Mouse (Mus musculus): ENCODE measurements at regions not wholly inside any gene's neighbourhood (a gene's known extent, or its start where the extent isn't known, plus 50 kb on each side); places are given as distances from the start of the nearest gene placed in this dataset.
"Not testable (repeated sequence)": the region's sequence is repeated elsewhere in the genome, so short reads cannot be mapped to it uniquely, and the experiment has no call there.

- Histone ChIP-seq H3K27ac (ENCODE audit: low read length) (no peak overlapping the region), H3K4me1 (ENCODE audit: control insufficient read depth, low read depth, low read length) (no peaks in the 10 kb centered on the region), H3K9me3 (replicated peaks; ENCODE audit: control insufficient read depth, low read length) (no peaks in the 10 kb centered on the region), H3K4me2 (ENCODE audit: low read depth, low read length) (no peak overlapping the region), H3K9ac (ENCODE audit: low read depth, low read length) (no peak overlapping the region), H3K36me3 (ENCODE audit: control insufficient read depth, insufficient read depth) (no peaks in the 10 kb centered on the region), H3K27me3 (ENCODE audit: control insufficient read depth, insufficient read depth, low read depth, low read length) (no peaks in the 10 kb centered on the region), H3K4me3 (ENCODE audit: low read depth, low read length) (no peak overlapping the region)
- WGBS (ENCODE audit: insufficient replicate concordance), result 68% methylated on average over 1 of the region's 1 CpGs
- ATAC-seq (ENCODE audit: low read depth), result no peak
Observed at GRCm38 (mm10) chr14:53454001-53454400, 799.9 kb downstream of the Dad1 start.

GRCm38 (mm10) chr14:53439643-53440042, 814.3 kb downstream of the Dad1 start:
- not testable (repeated sequence) for H3K4me2 ChIP-seq (ENCODE audit: low read depth, low read length); H3K27me3 ChIP-seq (ENCODE audit: control insufficient read depth, insufficient read depth, low read depth, low read length); H3K9ac ChIP-seq (ENCODE audit: low read depth, low read length); H3K36me3 ChIP-seq (ENCODE audit: control insufficient read depth, insufficient read depth); H3K4me1 ChIP-seq (ENCODE audit: control insufficient read depth, low read depth, low read length); H3K9me3 ChIP-seq (replicated peaks; ENCODE audit: control insufficient read depth, low read length); ATAC-seq (ENCODE audit: low read depth); H3K4me3 ChIP-seq (ENCODE audit: low read depth, low read length); H3K27ac ChIP-seq (ENCODE audit: low read length)

- not testable (repeated sequence) for H3K4me2 ChIP-seq (ENCODE audit: low read depth, low read length); H3K27ac ChIP-seq (ENCODE audit: low read length); H3K9ac ChIP-seq (ENCODE audit: low read depth, low read length); ATAC-seq (ENCODE audit: low read depth); H3K36me3 ChIP-seq (ENCODE audit: control insufficient read depth, insufficient read depth); H3K27me3 ChIP-seq (ENCODE audit: control insufficient read depth, insufficient read depth, low read depth, low read length); H3K9me3 ChIP-seq (replicated peaks; ENCODE audit: control insufficient read depth, low read length); H3K4me1 ChIP-seq (ENCODE audit: control insufficient read depth, low read depth, low read length); H3K4me3 ChIP-seq (ENCODE audit: low read depth, low read length)
- WGBS (ENCODE audit: insufficient replicate concordance), result 13% methylated on average over 2 of the region's 3 CpGs
Observed at GRCm38 (mm10) chr14:53430130-53430529, 823.8 kb downstream of the Dad1 start.

GRCm38 (mm10) chr14:53428447-53428846, 825.5 kb downstream of the Dad1 start:
- H3K9me3 ChIP-seq (replicated peaks; ENCODE audit: control insufficient read depth, low read length); H3K36me3 ChIP-seq (ENCODE audit: control insufficient read depth, insufficient read depth); H3K27me3 ChIP-seq (ENCODE audit: control insufficient read depth, insufficient read depth, low read depth, low read length); H3K9ac ChIP-seq (ENCODE audit: low read depth, low read length); ATAC-seq (ENCODE audit: low read depth); H3K4me2 ChIP-seq (ENCODE audit: low read depth, low read length); H3K27ac ChIP-seq (ENCODE audit: low read length); H3K4me1 ChIP-seq (ENCODE audit: control insufficient read depth, low read depth, low read length); H3K4me3 ChIP-seq (ENCODE audit: low read depth, low read length): not testable (repeated sequence)
- WGBS (ENCODE audit: insufficient replicate concordance), result 83% methylated on average over 1 of the region's 1 CpGs

- not testable (repeated sequence) for H3K4me2 ChIP-seq (ENCODE audit: low read depth, low read length); H3K27ac ChIP-seq (ENCODE audit: low read length); H3K4me1 ChIP-seq (ENCODE audit: control insufficient read depth, low read depth, low read length); H3K27me3 ChIP-seq (ENCODE audit: control insufficient read depth, insufficient read depth, low read depth, low read length); ATAC-seq (ENCODE audit: low read depth); H3K9ac ChIP-seq (ENCODE audit: low read depth, low read length); H3K4me3 ChIP-seq (ENCODE audit: low read depth, low read length); H3K9me3 ChIP-seq (replicated peaks; ENCODE audit: control insufficient read depth, low read length); H3K36me3 ChIP-seq (ENCODE audit: control insufficient read depth, insufficient read depth)
- 71% methylated on average over 10 of the region's 10 CpGs for WGBS (ENCODE audit: insufficient replicate concordance)
Observed at GRCm38 (mm10) chr14:53427636-53428035, 826.3 kb downstream of the Dad1 start.

- not testable (repeated sequence) for H3K4me2 ChIP-seq (ENCODE audit: low read depth, low read length); ATAC-seq (ENCODE audit: low read depth); H3K36me3 ChIP-seq (ENCODE audit: control insufficient read depth, insufficient read depth); H3K9ac ChIP-seq (ENCODE audit: low read depth, low read length); H3K4me3 ChIP-seq (ENCODE audit: low read depth, low read length); H3K4me1 ChIP-seq (ENCODE audit: control insufficient read depth, low read depth, low read length); H3K9me3 ChIP-seq (replicated peaks; ENCODE audit: control insufficient read depth, low read length); H3K27ac ChIP-seq (ENCODE audit: low read length); H3K27me3 ChIP-seq (ENCODE audit: control insufficient read depth, insufficient read depth, low read depth, low read length)
- WGBS (ENCODE audit: insufficient replicate concordance), result 0% methylated on average over 1 of the region's 2 CpGs
Observed at GRCm38 (mm10) chr14:53416955-53417354, 836.9 kb downstream of the Dad1 start.

GRCm38 (mm10) chr14:53407500-53408227, 846.2 kb downstream of the Dad1 start:
- H3K27ac ChIP-seq (ENCODE audit: low read length), result not testable (repeated sequence)
- WGBS (ENCODE audit: insufficient replicate concordance), result 12% methylated on average over 2 of the region's 5 CpGs

GRCm38 (mm10) chr14:53390307-53390706, 863.6 kb downstream of the Dad1 start:
- H3K27ac ChIP-seq (ENCODE audit: low read length); ATAC-seq (ENCODE audit: low read depth); H3K36me3 ChIP-seq (ENCODE audit: control insufficient read depth, insufficient read depth); H3K4me3 ChIP-seq (ENCODE audit: low read depth, low read length); H3K4me2 ChIP-seq (ENCODE audit: low read depth, low read length); H3K9ac ChIP-seq (ENCODE audit: low read depth, low read length); H3K9me3 ChIP-seq (replicated peaks; ENCODE audit: control insufficient read depth, low read length); H3K4me1 ChIP-seq (ENCODE audit: control insufficient read depth, low read depth, low read length); H3K27me3 ChIP-seq (ENCODE audit: control insufficient read depth, insufficient read depth, low read depth, low read length): not testable (repeated sequence)
- no CpG with 5 or more reads among the region's 1 CpGs for WGBS (ENCODE audit: insufficient replicate concordance)

More at GRCm38 (mm10) chr14:53407500-53408227, 846.2 kb downstream of the Dad1 start:
- not testable (repeated sequence) for ATAC-seq (ENCODE audit: low read depth); H3K9me3 ChIP-seq (replicated peaks; ENCODE audit: control insufficient read depth, low read length); H3K4me1 ChIP-seq (ENCODE audit: control insufficient read depth, low read depth, low read length); H3K36me3 ChIP-seq (ENCODE audit: control insufficient read depth, insufficient read depth); H3K27me3 ChIP-seq (ENCODE audit: control insufficient read depth, insufficient read depth, low read depth, low read length); H3K4me2 ChIP-seq (ENCODE audit: low read depth, low read length); H3K4me3 ChIP-seq (ENCODE audit: low read depth, low read length); H3K9ac ChIP-seq (ENCODE audit: low read depth, low read length)

- 26% methylated on average over 5 of the region's 6 CpGs for WGBS (ENCODE audit: insufficient replicate concordance)
- not testable (repeated sequence) for H3K9me3 ChIP-seq (replicated peaks; ENCODE audit: control insufficient read depth, low read length); H3K36me3 ChIP-seq (ENCODE audit: control insufficient read depth, insufficient read depth); H3K4me1 ChIP-seq (ENCODE audit: control insufficient read depth, low read depth, low read length); H3K9ac ChIP-seq (ENCODE audit: low read depth, low read length); H3K27ac ChIP-seq (ENCODE audit: low read length); H3K4me3 ChIP-seq (ENCODE audit: low read depth, low read length); H3K27me3 ChIP-seq (ENCODE audit: control insufficient read depth, insufficient read depth, low read depth, low read length); H3K4me2 ChIP-seq (ENCODE audit: low read depth, low read length)
- 0 out of 2 replicates have a peak, but pooled peaks have one; percentile 27 for ATAC-seq (ENCODE audit: low read depth)
Observed at GRCm38 (mm10) chr14:53374591-53374990, 879.0 kb upstream of the Olfr1507 start.
